Comparison of ENCODE assay signal across 13 mouse cellular contexts in the genomic region with DNA sequence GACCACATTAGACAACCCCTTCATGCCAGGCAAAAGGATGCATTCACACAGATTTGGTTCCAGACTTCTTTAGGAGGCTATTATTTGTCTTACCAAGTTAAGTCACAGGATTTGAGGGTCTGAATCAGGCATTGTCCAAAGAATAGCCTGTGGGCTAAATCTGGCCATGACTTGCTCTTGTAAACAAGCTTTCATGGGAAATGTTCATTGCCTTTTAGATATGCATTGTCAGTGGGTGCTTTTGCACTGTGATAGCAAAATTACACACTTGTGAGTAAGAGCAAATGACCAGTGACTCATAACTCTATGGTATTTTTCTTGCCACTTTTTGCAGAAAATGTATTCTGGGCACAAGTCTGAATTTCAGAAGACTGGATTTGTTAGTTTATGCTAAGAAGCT.
"Had no signal": no experiment of that assay in that cellular context is flagged by ENCODE, and none has a peak within 500 bp of the region (broad histone marks: within the 10 kb centered on the region; RNA-seq: fewer than 3 reads in every experiment).

No protein-coding gene starts in this region.

- DNase-seq: kidney, adult 11 months; kidney, adult 8-10 months; kidney, postnatal 10 days; kidney, postnatal 36 days; layer of hippocampus, postnatal 36 days; liver, postnatal 0 days; lung, embryonic 14.5 days; lung, postnatal 36 days; right cerebral cortex, postnatal 25 days; spleen, adult 18-20 months; thymus, postnatal 4 days had no signal

- ATAC-seq: liver, postnatal 0 days; lung, postnatal 0 days; midbrain, embryonic 15.5 days had no signal
